Mouse (Mus musculus) cortical plate, adult 2 months (tissue): Measurements from ENCODE around the gene Filip1l.

Source experiments
- CTCF ChIP-seq: fragments of 200-500 bp; IDR thresholded peaks from 2 replicates; pipeline ENCODE4 v1.5.1; 2011; ENCODE audit warnings: mild to moderate bottlenecking, control low read depth, low read length; ENCODE audit not compliant: insufficient read depth; ENCODE audit errors: extremely low read depth
- POLR2A ChIP-seq: fragments of 200-500 bp; IDR thresholded peaks from 2 replicates; pipeline ENCODE4 v1.6.1; 2011; ENCODE audit warnings: mild to moderate bottlenecking, low read length, control low read depth; ENCODE audit not compliant: insufficient read depth; ENCODE audit errors: extremely low read depth

GRCm38 (mm10) chr16:57482264-57482663, 129.4 kb downstream of the Filip1l start:
- TF ChIP-seq CTCF (no peak), POLR2A (no peak)
